Mouse (Mus musculus) limb, embryonic 14.5 days (tissue): ENCODE results near the gene Cbr1. TPM values are rescaled to one million over a fixed set of nuclear protein-coding genes. Genes with fewer than 3 reads are reported as not detected.

Experiments
- ATAC-seq: fragments of 200-750 bp; cut with Nextera tagmentation; 2 replicates; pipeline ENCODE4 v1.8.0; 2017; ENCODE audit warnings: low read depth, moderate number of reproducible peaks, moderate TSS enrichment; ENCODE audit not compliant: low FRiP score
- DNase-seq: peaks from one replicate; pipeline ENCODE4 v3.0.0-alpha.2; 2015; ENCODE audit warnings: low spot score
- H3K27ac ChIP-seq: fragments of 300-500 bp; sonication (generic); replicated peaks from 2 replicates; pipeline ENCODE4 v1.5.1; 2014; ENCODE audit warnings: low read depth, mild to moderate bottlenecking, low read length, moderate library complexity, mixed read lengths
- H3K27me3 ChIP-seq: fragments of 300-500 bp; sonication (generic); 2 replicates; pipeline ENCODE4 v1.6.1; 2014; ENCODE audit warnings: low read length, mixed read lengths; ENCODE audit not compliant: control insufficient read depth, insufficient read depth
- H3K36me3 ChIP-seq: fragments of 300-500 bp; sonication (generic); 2 replicates; pipeline ENCODE4 v1.6.1; 2014; ENCODE audit warnings: mild to moderate bottlenecking, low read length, moderate library complexity, mixed read lengths; ENCODE audit not compliant: control insufficient read depth, insufficient read depth
- H3K4me1 ChIP-seq: fragments of 300-500 bp; sonication (generic); 2 replicates; pipeline ENCODE4 v1.6.1; 2014; ENCODE audit warnings: antibody characterized with exemption, low read length, mixed read lengths; ENCODE audit not compliant: control insufficient read depth, insufficient read depth
- H3K4me2 ChIP-seq: fragments of 300-500 bp; sonication (generic); replicated peaks from 2 replicates; pipeline ENCODE4 v1.6.1; 2014; ENCODE audit warnings: low read depth, mild to moderate bottlenecking, low read length, moderate library complexity; ENCODE audit not compliant: severe bottlenecking
- H3K4me3 ChIP-seq: fragments of 300-500 bp; sonication (generic); replicated peaks from 2 replicates; pipeline ENCODE4 v1.5.1; 2014; ENCODE audit warnings: low read length
- H3K9ac ChIP-seq: fragments of 300-500 bp; sonication (generic); 2 replicates; pipeline ENCODE4 v1.6.1; 2014; ENCODE audit warnings: mild to moderate bottlenecking, low read depth, low read length, moderate library complexity; ENCODE audit not compliant: severe bottlenecking
- H3K9me3 ChIP-seq: fragments of 300-500 bp; sonication (generic); 2 replicates; pipeline ENCODE4 v1.6.1; 2016; ENCODE audit warnings: low read length; ENCODE audit not compliant: control insufficient read depth
- POLR2A ChIP-seq: fragments of 200-500 bp; IDR thresholded peaks from 2 replicates; pipeline ENCODE4 v1.8.0; 2012; ENCODE audit warnings: inconsistent platforms, mild to moderate bottlenecking, moderate library complexity, borderline replicate concordance; ENCODE audit not compliant: insufficient read depth, insufficient read length; ENCODE audit errors: extremely low read depth
- WGBS: fragments of 180-500 bp; shearing (Covaris S2); extraction: QIAGEN DNeasy Blood & Tissue Kit; methylation state at CpG from one replicate; pipeline ENCODE4 v1.1.7; 2014; 5-methylcytosine and 5-hydroxymethylcytosine counted together
- polyA plus RNA-seq, 2 experiments: library from polyadenylated mRNA; depleted of rRNA in 1 of 2; stranded (reverse) in 1 of 2; unstranded in 1 of 2; fragments of >200 nt; fragmentation: Nextera tagmentation in 1 of 2; extraction: Ambion mirVana in 1 of 2; gene quantifications; 2 replicates each; pipeline versions ENCODE4 v1.2.1 to v1.2.3; 2012 to 2014

Cbr1 gene
- polyA plus RNA-seq, 2 experiments, result 82.9 to 121 TPM

DNA sequence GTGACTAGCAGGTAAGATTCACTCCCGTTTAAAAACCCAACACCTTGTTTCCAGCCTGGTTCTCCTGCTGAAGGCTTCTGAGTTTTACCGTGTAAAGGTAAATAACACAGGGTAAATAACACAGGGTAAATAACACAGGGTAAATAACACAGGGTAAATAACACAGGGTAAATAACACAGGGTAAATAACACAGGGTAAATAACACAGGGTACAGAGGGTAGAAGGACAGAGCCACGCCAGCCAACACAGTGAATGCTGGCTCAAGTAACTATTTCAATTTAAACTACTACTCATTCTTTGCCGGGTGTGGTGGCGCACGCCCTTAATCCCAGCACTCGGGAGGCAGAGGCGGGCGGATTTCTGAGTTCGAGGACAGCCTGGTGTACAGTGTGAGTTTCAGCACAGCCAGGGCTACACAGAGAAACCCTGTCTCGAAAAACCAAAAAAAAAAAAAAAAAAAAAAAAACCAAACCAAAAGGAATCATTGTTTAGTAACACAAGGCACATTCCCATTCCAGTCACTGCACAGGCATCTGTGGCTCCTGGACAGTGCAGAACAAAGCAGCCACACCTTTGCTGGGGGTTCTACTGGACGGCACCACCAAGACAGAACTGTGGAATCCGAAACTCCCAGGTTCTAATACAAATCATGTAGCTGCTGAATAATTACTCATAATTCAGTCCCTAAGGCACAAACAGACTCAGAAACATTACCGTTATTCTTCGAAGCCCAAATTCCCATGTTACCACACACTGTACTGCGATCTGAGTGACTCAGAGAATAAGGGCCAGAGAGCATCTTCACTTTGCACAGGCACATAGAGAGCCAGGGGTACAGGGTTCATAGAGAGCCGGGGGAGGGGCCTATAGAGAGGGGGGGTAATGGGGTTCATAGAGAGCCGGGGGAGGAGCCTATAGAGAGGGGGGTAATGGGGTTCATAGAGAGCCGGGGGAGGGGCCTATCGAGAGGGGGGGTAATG, 13.9 kb upstream of the Cbr1 start:
- Histone ChIP-seq H3K36me3 (peaks cover 50% of the 10 kb centered on the region), H3K27me3 (no peaks in the 10 kb centered on the region), H3K9me3 (no peaks in the 10 kb centered on the region), H3K27ac (no peak overlapping the region), H3K4me3 (no peak overlapping the region), H3K4me2 (no peak overlapping the region), H3K9ac (no peak overlapping the region), H3K4me1 (no peaks in the 10 kb centered on the region)
- WGBS, result 93% methylated on average over 20 of the region's 20 CpGs
- ATAC-seq (no peak), DNase-seq (no peak)
- TF ChIP-seq POLR2A, result no peak

- Histone ChIP-seq H3K9me3 (no peaks in the 10 kb centered on the region), H3K4me2 (no peak overlapping the region), H3K4me3 (no peak overlapping the region), H3K36me3 (peaks cover 53% of the 10 kb centered on the region), H3K27me3 (no peaks in the 10 kb centered on the region), H3K4me1 (no peaks in the 10 kb centered on the region), H3K27ac (no peak overlapping the region), H3K9ac (no peak overlapping the region)
- TF ChIP-seq POLR2A, result no peak
- no peak for DNase-seq
- no peak for ATAC-seq
- 89% methylated on average over 3 of the region's 3 CpGs for WGBS
These were observed 12.9 kb upstream of the Cbr1 start for GRCm38 (mm10) chr16:93592711-93593110.

DNA sequence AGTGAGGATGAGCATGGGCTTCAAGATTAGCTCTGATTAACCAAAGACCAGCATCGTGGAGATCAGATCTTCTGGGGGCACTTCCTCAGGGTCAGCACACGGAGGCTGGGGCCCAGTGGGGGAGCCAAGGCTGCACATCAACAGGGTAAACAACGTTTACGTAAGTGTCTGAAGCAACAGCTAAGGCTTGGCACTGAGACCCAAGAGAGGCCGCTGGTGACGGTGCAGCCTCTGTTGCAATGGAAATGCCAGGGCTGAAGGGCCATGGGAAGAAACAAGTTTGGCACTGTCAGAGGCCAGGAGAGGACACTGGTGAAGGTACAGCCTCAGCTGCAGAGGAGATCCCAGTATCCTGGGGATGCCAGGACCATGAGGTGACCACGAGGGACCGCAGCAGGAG, 12.2 kb upstream of the Cbr1 start:
- Histone ChIP-seq H3K9me3 (no peaks in the 10 kb centered on the region), H3K27ac (no peak overlapping the region), H3K9ac (no peak overlapping the region), H3K4me2 (no peak overlapping the region), H3K27me3 (no peaks in the 10 kb centered on the region), H3K4me1 (no peaks in the 10 kb centered on the region), H3K36me3 (peaks cover 57% of the 10 kb centered on the region), H3K4me3 (no peak overlapping the region)
- ATAC-seq (no peak), DNase-seq (no peak)
- 91% methylated on average over 8 of the region's 8 CpGs for whole genome bisulfite sequencing
- no peak for TF ChIP-seq POLR2A

DNA sequence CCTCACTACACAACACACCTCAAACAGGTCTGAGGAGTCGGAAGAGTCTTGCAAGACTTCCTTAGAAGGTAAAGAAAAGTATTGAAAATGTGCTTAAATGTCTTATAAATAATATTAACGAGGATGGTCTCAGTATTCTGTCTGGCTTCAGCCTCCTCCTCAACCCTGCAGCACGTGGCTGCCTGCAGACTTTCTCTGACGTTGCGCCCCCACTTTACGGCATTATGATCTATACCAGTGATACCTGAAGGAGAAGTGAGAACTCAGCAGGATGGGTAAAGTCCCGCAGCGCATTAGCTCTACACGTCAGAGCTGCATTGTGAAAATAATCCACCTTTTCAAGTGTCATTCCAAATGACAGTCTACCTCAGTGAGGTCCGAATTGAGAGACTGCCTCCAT, 11.2 kb upstream of the Cbr1 start:
- Histone ChIP-seq H3K27me3 (no peaks in the 10 kb centered on the region), H3K9me3 (no peaks in the 10 kb centered on the region), H3K9ac (no peak overlapping the region), H3K4me1 (no peaks in the 10 kb centered on the region), H3K27ac (no peak overlapping the region), H3K4me3 (no peak overlapping the region), H3K4me2 (no peak overlapping the region), H3K36me3 (peaks cover 60% of the 10 kb centered on the region)
- ATAC-seq (no peak), DNase-seq (no peak)
- no peak for TF ChIP-seq POLR2A
- WGBS, result 93% methylated on average over 10 of the region's 10 CpGs

- Histone ChIP-seq H3K36me3 (peaks cover 47% of the 10 kb centered on the region), H3K27ac (no peak overlapping the region), H3K9me3 (no peaks in the 10 kb centered on the region), H3K4me1 (no peaks in the 10 kb centered on the region), H3K9ac (no peak overlapping the region), H3K27me3 (no peaks in the 10 kb centered on the region), H3K4me3 (no peak overlapping the region), H3K4me2 (no peak overlapping the region)
- DNase-seq (no peak), ATAC-seq (no peak)
- TF ChIP-seq POLR2A, result no peak
- 90% methylated on average over 5 of the region's 5 CpGs for WGBS
These were observed 9.9 kb upstream of the Cbr1 start for GRCm38 (mm10) chr16:93595766-93596165.

DNA sequence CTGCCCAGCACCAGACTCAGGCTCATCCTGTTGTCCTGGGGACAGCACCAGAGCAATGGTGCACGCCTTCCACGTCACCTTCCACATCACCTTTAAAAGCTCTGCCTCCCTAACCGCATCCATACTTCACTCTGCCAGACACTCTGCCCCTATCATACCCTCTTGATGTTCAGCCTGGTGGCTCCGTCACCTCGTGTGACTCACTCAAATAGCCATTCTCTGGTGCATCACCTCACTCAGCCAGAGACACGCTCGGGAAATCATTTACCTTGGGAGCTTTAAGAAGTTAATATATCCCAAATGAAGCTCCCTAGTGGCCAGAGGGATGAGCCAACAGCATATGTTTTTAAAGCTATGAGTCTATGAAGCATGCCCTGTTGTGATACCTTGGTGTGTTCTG, 8.8 kb upstream of the Cbr1 start:
- Histone ChIP-seq H3K27ac (no peak overlapping the region), H3K4me1 (no peaks in the 10 kb centered on the region), H3K9me3 (no peaks in the 10 kb centered on the region), H3K36me3 (peaks cover 40% of the 10 kb centered on the region), H3K27me3 (no peaks in the 10 kb centered on the region), H3K4me2 (no peak overlapping the region), H3K9ac (no peak overlapping the region), H3K4me3 (no peak overlapping the region)
- no peak for TF ChIP-seq POLR2A
- ATAC-seq (no peak), DNase-seq (no peak)
- WGBS, result 89% methylated on average over 7 of the region's 7 CpGs
